Mouse (Mus musculus) midbrain, postnatal 0 days (tissue): ENCODE data around the gene Trpv1. TPM values are rescaled to one million over a fixed set of nuclear protein-coding genes. Genes with fewer than 3 reads are reported as not detected.

Experiments used
- ATAC-seq: fragments of 200-750 bp; cut with Nextera tagmentation; 2 replicates; pipeline ENCODE4 v1.8.0; 2017; ENCODE audit warnings: moderate number of reproducible peaks, mild to moderate bottlenecking, moderate TSS enrichment, moderate library complexity; ENCODE audit not compliant: low FRiP score
- DNase-seq: peaks from one replicate; pipeline ENCODE4 v3.0.0-alpha.2; 2015; ENCODE audit warnings: low spot score
- H3K27ac ChIP-seq: fragments of 300-500 bp; sonication (generic); 2 replicates; pipeline ENCODE4 v1.5.1; 2014; ENCODE audit warnings: low read depth, mild to moderate bottlenecking, low read length, mixed read lengths
- H3K27me3 ChIP-seq: fragments of 300-500 bp; sonication (generic); 2 replicates; pipeline ENCODE4 v1.6.1; 2014; ENCODE audit warnings: low read length, control low read depth, mixed read lengths; ENCODE audit not compliant: insufficient read depth
- H3K36me3 ChIP-seq: fragments of 300-500 bp; sonication (generic); 2 replicates; pipeline ENCODE4 v1.6.1; 2014; ENCODE audit warnings: low read length, control low read depth, mixed read lengths; ENCODE audit not compliant: insufficient read depth
- H3K4me1 ChIP-seq: fragments of 300-500 bp; sonication (generic); 2 replicates; pipeline ENCODE4 v1.6.1; 2014; ENCODE audit warnings: mild to moderate bottlenecking, control low read depth, antibody characterized with exemption, low read length, mixed read lengths; ENCODE audit not compliant: insufficient read depth
- H3K4me2 ChIP-seq: fragments of 300-500 bp; sonication (generic); 2 replicates; pipeline ENCODE4 v1.6.1; 2014; ENCODE audit warnings: low read depth, mild to moderate bottlenecking, low read length, mixed read lengths; ENCODE audit not compliant: poor library complexity, severe bottlenecking
- H3K4me3 ChIP-seq: fragments of 300-500 bp; sonication (generic); 2 replicates; pipeline ENCODE4 v1.5.1; 2014; ENCODE audit warnings: low read depth, mild to moderate bottlenecking, low read length, moderate library complexity
- H3K9ac ChIP-seq: fragments of 300-500 bp; sonication (generic); replicated peaks from 2 replicates; pipeline ENCODE4 v1.6.1; 2014; ENCODE audit warnings: mild to moderate bottlenecking, low read length, moderate library complexity, mixed read lengths; ENCODE audit not compliant: poor library complexity, severe bottlenecking
- H3K9me3 ChIP-seq: fragments of 300-500 bp; sonication (generic); 2 replicates; pipeline ENCODE4 v1.6.1; 2016; ENCODE audit warnings: low read length, control low read depth
- CTCF ChIP-seq: IDR thresholded peaks from 2 replicates; pipeline ENCODE4 v1.5.1; 2016; ENCODE audit warnings: antibody characterized with exemption, mild to moderate bottlenecking
- WGBS: fragments of 180-500 bp; shearing (Covaris S2); extraction: QIAGEN DNeasy Blood & Tissue Kit; methylation state at CpG from one replicate; pipeline ENCODE4 v1.1.7; 2014; 5-methylcytosine and 5-hydroxymethylcytosine counted together
- polyA plus RNA-seq: library from polyadenylated mRNA; unstranded; fragments of >200 nt; fragmentation: Nextera tagmentation; extraction: Ambion mirVana; gene quantifications from 2 replicates; pipeline ENCODE4 v1.2.1, GENCODE M21; 2015
- total RNA-seq: library from RNA; depleted of rRNA; stranded (reverse); fragments of >200 nt; gene quantifications from 2 replicates; pipeline ENCODE4 v1.2.3, GENCODE M21; 2014

The Trpv1 gene
- total and polyA plus RNA-seq, 2 experiments from 2014 or later: 0.31 to 0.33 TPM

DNA sequence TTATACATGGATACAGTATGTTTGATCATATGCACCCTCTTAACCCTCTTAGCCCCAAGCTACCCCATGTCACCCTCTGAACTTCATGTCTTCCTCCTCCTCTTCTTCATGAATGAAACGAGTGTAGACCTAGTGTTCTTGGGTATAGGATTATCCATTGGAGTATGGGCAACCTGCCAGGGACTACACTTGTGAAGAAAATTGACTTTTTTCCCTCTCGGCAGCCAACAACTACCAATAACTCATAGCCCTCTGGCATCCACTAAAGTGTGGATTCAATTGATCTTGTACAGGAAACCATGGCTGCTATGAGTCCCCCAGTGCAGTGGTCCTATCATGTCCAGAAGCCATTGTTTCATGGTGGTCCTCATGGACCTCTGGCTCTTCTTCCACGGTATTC, 2.6 kb downstream of the Trpv1 start:
- H3K9me3 ChIP-seq: no peaks in the 10 kb centered on the region
- DNase-seq (no peak), ATAC-seq (no peak)
- 63% methylated on average over 3 of the region's 3 CpGs for WGBS
- H3K27ac ChIP-seq: no peak overlapping the region
- no peaks in the 10 kb centered on the region for H3K36me3 ChIP-seq
- H3K4me2 ChIP-seq: no peak overlapping the region
- no peaks in the 10 kb centered on the region for H3K4me1 ChIP-seq
- no peak for TF ChIP-seq CTCF
- H3K4me3 ChIP-seq: no peak overlapping the region
- H3K27me3 ChIP-seq: no peaks in the 10 kb centered on the region
- H3K9ac ChIP-seq: no peak overlapping the region

DNA sequence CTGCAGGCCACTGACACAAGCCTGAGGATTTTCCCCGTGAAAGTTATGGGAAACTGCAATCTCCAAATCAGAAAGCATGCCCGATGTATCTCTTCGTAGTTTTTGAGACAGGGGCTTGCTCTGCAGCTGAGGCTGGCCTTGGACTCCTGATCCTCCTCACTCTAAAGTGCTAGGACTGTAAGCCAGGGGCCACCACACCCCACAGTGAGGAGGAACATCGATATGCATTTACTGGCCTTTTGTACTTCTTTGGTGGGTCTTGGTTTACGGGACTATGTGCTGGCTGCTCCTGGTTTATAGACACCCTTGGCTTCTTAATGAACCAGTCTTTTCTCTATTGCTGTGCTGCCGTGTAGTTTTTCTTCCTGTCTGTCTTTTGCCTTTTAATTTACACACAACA, 8.1 kb downstream of the Trpv1 start:
- 79% methylated on average over 6 of the region's 6 CpGs for WGBS
- TF ChIP-seq CTCF: no peak

GRCm38 (mm10) chr11:73242777-73243176, 8.7 kb downstream of the Trpv1 start:
- TF ChIP-seq CTCF: no peak
- Histone ChIP-seq H3K9me3 (no peaks in the 10 kb centered on the region), H3K4me3 (no peak overlapping the region), H3K27me3 (no peaks in the 10 kb centered on the region), H3K36me3 (no peaks in the 10 kb centered on the region), H3K4me2 (no peak overlapping the region), H3K9ac (no peak overlapping the region), H3K27ac (no peak overlapping the region), H3K4me1 (no peaks in the 10 kb centered on the region)
- DNase-seq (no peak), ATAC-seq (no peak)
- 84% methylated on average over 4 of the region's 4 CpGs for WGBS

More for the DNA sequence above, 8.1 kb downstream of the Trpv1 start:
- no peak overlapping the region for H3K4me2 ChIP-seq
- H3K36me3 ChIP-seq: no peaks in the 10 kb centered on the region
- no peak overlapping the region for H3K9ac ChIP-seq
- ATAC-seq (no peak), DNase-seq (no peak)
- H3K27ac ChIP-seq: no peak overlapping the region
- H3K27me3 ChIP-seq: no peaks in the 10 kb centered on the region
- no peaks in the 10 kb centered on the region for H3K9me3 ChIP-seq
- no peak overlapping the region for H3K4me3 ChIP-seq
- no peaks in the 10 kb centered on the region for H3K4me1 ChIP-seq

DNA sequence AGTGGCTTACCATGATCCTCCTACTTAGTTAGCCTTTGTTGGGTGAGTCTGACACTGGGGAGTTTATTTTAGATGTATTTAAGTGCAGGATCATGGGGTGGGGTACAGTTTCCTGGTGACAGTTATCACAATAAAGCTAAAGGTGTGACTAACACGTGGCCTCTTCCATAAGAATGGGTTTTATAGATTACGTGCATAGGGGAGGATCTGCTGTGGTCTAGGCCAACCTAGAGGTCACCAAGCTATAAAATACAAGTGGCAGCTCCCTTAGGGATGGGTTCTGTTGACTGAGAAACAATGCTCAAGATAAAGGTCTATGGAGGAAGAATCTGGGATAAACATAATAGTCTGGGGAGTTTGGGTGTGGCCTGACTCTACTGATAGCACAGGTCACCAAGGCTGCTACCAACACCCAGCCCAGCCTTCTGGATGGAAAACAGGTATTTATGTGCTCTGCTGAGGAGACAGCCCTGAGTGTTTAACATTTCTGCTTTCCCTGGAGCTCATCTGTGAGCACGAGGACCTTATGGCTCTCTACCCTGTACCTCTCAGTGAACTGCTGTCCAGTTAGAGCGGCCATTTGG, 23.4 kb downstream of the Trpv1 start:
- no peak for DNase-seq
- Histone ChIP-seq H3K9ac (no peak overlapping the region), H3K4me1 (no peaks in the 10 kb centered on the region), H3K4me2 (no peak overlapping the region), H3K36me3 (no peaks in the 10 kb centered on the region), H3K27ac (no peak overlapping the region), H3K9me3 (no peaks in the 10 kb centered on the region), H3K27me3 (no peaks in the 10 kb centered on the region), H3K4me3 (no peak overlapping the region)
- TF ChIP-seq CTCF: no peak
- 76% methylated on average over 4 of the region's 4 CpGs for WGBS
- ATAC-seq: no peak

DNA sequence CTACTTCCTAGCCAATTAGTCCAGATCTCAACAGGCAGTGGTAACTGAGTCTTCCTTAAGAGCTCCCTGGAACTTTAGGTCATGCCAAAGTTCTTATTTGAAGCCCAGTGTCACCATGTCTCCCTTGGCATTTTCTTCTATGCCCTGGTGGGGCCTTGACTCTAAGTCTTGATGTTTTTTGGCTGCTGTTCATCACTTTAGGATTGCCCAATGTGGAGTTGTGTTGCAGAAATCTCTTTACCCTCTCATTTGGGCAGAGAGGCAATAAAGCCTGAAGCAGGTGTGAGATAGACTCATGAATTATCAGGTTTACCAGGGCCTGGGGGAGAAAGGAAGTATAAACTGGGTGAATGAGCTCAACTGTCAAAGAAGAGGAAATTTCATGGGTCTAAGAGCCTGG, 24.6 kb downstream of the Trpv1 start:
- no peak overlapping the region for H3K9ac ChIP-seq
- ATAC-seq: no peak
- no peak for TF ChIP-seq CTCF

GRCm38 (mm10) chr11:73260457-73260856, 26.4 kb downstream of the Trpv1 start:
- ATAC-seq (no peak), DNase-seq (no peak)
- Histone ChIP-seq H3K36me3 (no peaks in the 10 kb centered on the region), H3K27me3 (no peaks in the 10 kb centered on the region), H3K27ac (no peak overlapping the region), H3K4me3 (no peak overlapping the region), H3K4me1 (no peaks in the 10 kb centered on the region), H3K9ac (no peak overlapping the region), H3K4me2 (no peak overlapping the region), H3K9me3 (no peaks in the 10 kb centered on the region)
- WGBS: 78% methylated on average over 3 of the region's 3 CpGs
- TF ChIP-seq CTCF: no peak

More for the DNA sequence above, 24.6 kb downstream of the Trpv1 start:
- Histone ChIP-seq H3K27me3 (no peaks in the 10 kb centered on the region), H3K4me3 (no peak overlapping the region), H3K36me3 (no peaks in the 10 kb centered on the region), H3K27ac (no peak overlapping the region), H3K4me1 (no peaks in the 10 kb centered on the region), H3K9me3 (no peaks in the 10 kb centered on the region), H3K4me2 (no peak overlapping the region)
- no peak for DNase-seq
